Mouse (Mus musculus) C2C12 (cell line): ENCODE results near the gene Doc2b.

Source experiments
- CTCF ChIP-seq: IDR thresholded peaks from one replicate; pipeline ENCODE4 v1.5.1; 2011; ENCODE audit not compliant: control insufficient read depth, insufficient read depth, insufficient read length
- MAX ChIP-seq: IDR thresholded peaks from one replicate; pipeline ENCODE4 v1.6.1; 2011; ENCODE audit warnings: mild to moderate bottlenecking, control low read depth
- MYOG ChIP-seq: IDR thresholded peaks from one replicate; pipeline ENCODE4 v1.6.1; 2011; ENCODE audit not compliant: control insufficient read depth, insufficient read length; ENCODE audit errors: extremely low read depth

DNA sequence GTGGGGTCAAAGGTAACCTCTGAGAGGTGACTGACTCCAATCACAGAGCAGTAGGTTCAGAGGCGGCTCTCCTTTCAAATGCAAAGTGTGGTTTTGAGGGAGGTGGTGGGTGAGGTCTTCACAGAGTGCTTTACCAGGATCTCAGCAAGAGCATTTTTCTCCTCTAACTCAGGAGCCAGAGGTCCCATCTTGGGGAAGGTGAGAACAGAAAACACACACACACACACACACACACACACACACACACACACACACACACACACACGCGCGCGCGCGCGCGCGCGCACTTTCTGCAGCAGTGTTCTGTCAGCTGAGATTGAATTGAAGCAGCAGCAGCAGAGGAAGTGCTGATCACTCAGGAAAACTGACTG is 40.4 kb upstream of the Doc2b start:
- no peak for TF ChIP-seq MYOG
- TF ChIP-seq CTCF, result no peak
- TF ChIP-seq MAX, result no peak
